Mouse (Mus musculus) hindbrain, embryonic 15.5 days (tissue): ENCODE measurements around the gene Pold2. TPM values are rescaled to one million over a fixed set of nuclear protein-coding genes. Genes with fewer than 3 reads are reported as not detected.

ENCODE experiments used
- ATAC-seq: fragments of 200-750 bp; cut with Nextera tagmentation; 2 replicates; pipeline ENCODE4 v1.8.0; 2017; ENCODE audit warnings: low read depth, moderate number of reproducible peaks, moderate TSS enrichment; ENCODE audit not compliant: low FRiP score
- H3K27ac ChIP-seq: fragments of 300-500 bp; sonication (generic); replicated peaks from 2 replicates; pipeline ENCODE4 v1.5.1; 2015; ENCODE audit warnings: mild to moderate bottlenecking, inconsistent platforms
- H3K27me3 ChIP-seq: fragments of 300-500 bp; sonication (generic); 2 replicates; pipeline ENCODE4 v1.6.1; 2015; ENCODE audit warnings: control low read depth, inconsistent platforms
- H3K36me3 ChIP-seq: fragments of 300-500 bp; sonication (generic); 2 replicates; pipeline ENCODE4 v1.6.1; 2015; ENCODE audit warnings: control low read depth, inconsistent platforms
- H3K4me1 ChIP-seq: fragments of 300-500 bp; sonication (generic); replicated peaks from 2 replicates; pipeline ENCODE4 v1.6.1; 2015; ENCODE audit warnings: control low read depth, inconsistent platforms
- H3K4me2 ChIP-seq: fragments of 300-500 bp; sonication (generic); 2 replicates; pipeline ENCODE4 v1.6.1; 2015; ENCODE audit warnings: moderate library complexity, mild to moderate bottlenecking, inconsistent platforms
- H3K4me3 ChIP-seq: fragments of 300-500 bp; sonication (generic); 2 replicates; pipeline ENCODE4 v1.5.1; 2015; ENCODE audit warnings: mild to moderate bottlenecking, inconsistent platforms
- H3K9ac ChIP-seq: fragments of 300-500 bp; sonication (generic); 2 replicates; pipeline ENCODE4 v1.6.1; 2015; ENCODE audit warnings: inconsistent platforms
- H3K9me3 ChIP-seq: fragments of 300-500 bp; sonication (generic); 2 replicates; pipeline ENCODE4 v1.6.1; 2016; ENCODE audit warnings: control low read depth, inconsistent platforms
- WGBS: fragments of 180-500 bp; shearing (Covaris S2); methylation state at CpG from one replicate; pipeline ENCODE4 v1.1.7; 2015; 5-methylcytosine and 5-hydroxymethylcytosine counted together
- polyA plus RNA-seq: library from polyadenylated mRNA; unstranded; fragments of >200 nt; fragmentation: Nextera tagmentation; extraction: Ambion mirVana; gene quantifications from 2 replicates; pipeline ENCODE4 v1.2.1, GENCODE M21; 2015

Pold2 gene
- polyA plus RNA-seq, 1 experiment from 2014 or later = 67.3 TPM

- H3K9ac ChIP-seq = no peak overlapping the region
- no peak overlapping the region for H3K4me2 ChIP-seq
- no peak for ATAC-seq
- no peaks in the 10 kb centered on the region for H3K9me3 ChIP-seq
- H3K4me1 ChIP-seq = no peaks in the 10 kb centered on the region; the same call in 1 of the 2 replicates
- H3K4me3 ChIP-seq = no peak overlapping the region
- no peaks in the 10 kb centered on the region for H3K36me3 ChIP-seq
- H3K27me3 ChIP-seq = no peaks in the 10 kb centered on the region
- no peak overlapping the region for H3K27ac ChIP-seq
- WGBS = 84% methylated on average over 4 of the region's 4 CpGs
Observed at GRCm38 (mm10) chr11:5908642-5909041, 30.6 kb upstream of the Pold2 start.

- peaks cover 9% of the 10 kb centered on the region for H3K4me1 ChIP-seq
- no peak overlapping the region for H3K4me2 ChIP-seq
- no peaks in the 10 kb centered on the region for H3K36me3 ChIP-seq
- H3K9ac ChIP-seq = no peak overlapping the region
- no peaks in the 10 kb centered on the region for H3K9me3 ChIP-seq
- no peak overlapping the region for H3K27ac ChIP-seq
- H3K27me3 ChIP-seq = no peaks in the 10 kb centered on the region
- ATAC-seq = no peak
- 33% methylated on average over 5 of the region's 5 CpGs for WGBS
- H3K4me3 ChIP-seq = no peak overlapping the region
Observed at GRCm38 (mm10) chr11:5907096-5907495, 29.0 kb upstream of the Pold2 start.

- WGBS = 77% methylated on average over 10 of the region's 10 CpGs
- Histone ChIP-seq H3K4me1 (peaks cover 20% of the 10 kb centered on the region), H3K4me3 (no peak overlapping the region), H3K4me2 (no peak overlapping the region), H3K9me3 (no peaks in the 10 kb centered on the region), H3K36me3 (no peaks in the 10 kb centered on the region), H3K9ac (no peak overlapping the region), H3K27me3 (no peaks in the 10 kb centered on the region), H3K27ac (no peak overlapping the region)
- 0 out of 2 replicates have a peak, but pooled peaks have one; percentile 19 for ATAC-seq
Observed at GRCm38 (mm10) chr11:5905778-5906518, 27.9 kb upstream of the Pold2 start.

- Histone ChIP-seq H3K27me3 (no peaks in the 10 kb centered on the region), H3K9me3 (no peaks in the 10 kb centered on the region), H3K4me2 (no peak overlapping the region), H3K27ac (no peak overlapping the region), H3K4me1 (peaks cover 24% of the 10 kb centered on the region), H3K4me3 (no peak overlapping the region), H3K9ac (no peak overlapping the region), H3K36me3 (no peaks in the 10 kb centered on the region)
- ATAC-seq = no peak
- 87% methylated on average over 6 of the region's 6 CpGs for WGBS
Observed at GRCm38 (mm10) chr11:5904871-5905270, 26.8 kb upstream of the Pold2 start.

GRCm38 (mm10) chr11:5904357-5904756 lies 26.3 kb upstream of the Pold2 start:
- Histone ChIP-seq H3K27ac (peak overlapping the region; percentile 10; the same call in 1 of the 2 replicates), H3K4me1 (peaks cover 24% of the 10 kb centered on the region), H3K9ac (no peak overlapping the region), H3K27me3 (no peaks in the 10 kb centered on the region), H3K9me3 (no peaks in the 10 kb centered on the region), H3K4me2 (no peak overlapping the region), H3K36me3 (no peaks in the 10 kb centered on the region), H3K4me3 (no peak overlapping the region)
- 71% methylated on average over 19 of the region's 19 CpGs for WGBS
- ATAC-seq = no peak

GRCm38 (mm10) chr11:5903844-5904243 lies 25.8 kb upstream of the Pold2 start:
- Histone ChIP-seq H3K36me3 (no peaks in the 10 kb centered on the region), H3K27me3 (no peaks in the 10 kb centered on the region), H3K27ac (peak overlapping the region; percentile 10; the same call in 1 of the 2 replicates), H3K4me3 (no peak overlapping the region), H3K9ac (no peak overlapping the region), H3K9me3 (no peaks in the 10 kb centered on the region), H3K4me1 (peaks cover 24% of the 10 kb centered on the region), H3K4me2 (no peak overlapping the region)
- no peak for ATAC-seq
- WGBS = 87% methylated on average over 2 of the region's 2 CpGs

GRCm38 (mm10) chr11:5902390-5902789 lies 24.3 kb upstream of the Pold2 start:
- no peaks in the 10 kb centered on the region for H3K9me3 ChIP-seq
- peak overlapping the region; percentile 77 for H3K4me2 ChIP-seq
- peak; percentile 31 for ATAC-seq
- H3K27ac ChIP-seq = peak overlapping the region; percentile 86
- WGBS = 4% methylated on average over 6 of the region's 6 CpGs
- peak overlapping the region; percentile 45 for H3K4me3 ChIP-seq
- H3K27me3 ChIP-seq = 0 out of 2 replicates have a peak, but pooled peaks cover 2% of the 10 kb centered on the region
- H3K36me3 ChIP-seq = no peaks in the 10 kb centered on the region
- peak overlapping the region; percentile 54 for H3K9ac ChIP-seq
- peaks cover 24% of the 10 kb centered on the region for H3K4me1 ChIP-seq

GRCm38 (mm10) chr11:5901950-5902349 lies 23.9 kb upstream of the Pold2 start:
- H3K9me3 ChIP-seq = no peaks in the 10 kb centered on the region
- WGBS = under 1% methylated on average over 32 of the region's 32 CpGs
- H3K36me3 ChIP-seq = no peaks in the 10 kb centered on the region
- peak overlapping the region; percentile 86 for H3K27ac ChIP-seq
- H3K4me3 ChIP-seq = peak overlapping the region; percentile 45
- 0 out of 2 replicates have a peak, but pooled peaks cover 2% of the 10 kb centered on the region for H3K27me3 ChIP-seq
- peak overlapping the region; percentile 54 for H3K9ac ChIP-seq
- peak overlapping the region; percentile 77 for H3K4me2 ChIP-seq
- ATAC-seq = peak; percentile 92
- H3K4me1 ChIP-seq = peaks cover 24% of the 10 kb centered on the region

- H3K9me3 ChIP-seq = no peaks in the 10 kb centered on the region
- H3K9ac ChIP-seq = peak overlapping the region; percentile 54
- WGBS = 12% methylated on average over 3 of the region's 3 CpGs
- peak overlapping the region; percentile 77 for H3K4me2 ChIP-seq
- peak overlapping the region; percentile 45 for H3K4me3 ChIP-seq
- peak; percentile 1; the same call in 1 of the 2 replicates for ATAC-seq
- H3K27me3 ChIP-seq = 0 out of 2 replicates have a peak, but pooled peaks cover 2% of the 10 kb centered on the region
- H3K36me3 ChIP-seq = no peaks in the 10 kb centered on the region
- H3K27ac ChIP-seq = peak overlapping the region; percentile 86
- H3K4me1 ChIP-seq = peaks cover 24% of the 10 kb centered on the region
Observed at GRCm38 (mm10) chr11:5901320-5901719, 23.2 kb upstream of the Pold2 start.

GRCm38 (mm10) chr11:5899286-5899685 lies 21.2 kb upstream of the Pold2 start:
- H3K4me3 ChIP-seq = no peak overlapping the region
- H3K9ac ChIP-seq = no peak overlapping the region
- H3K9me3 ChIP-seq = no peaks in the 10 kb centered on the region
- no peak overlapping the region for H3K27ac ChIP-seq
- 97% methylated on average over 10 of the region's 10 CpGs for WGBS
- H3K4me2 ChIP-seq = no peak overlapping the region
- H3K4me1 ChIP-seq = peaks cover 24% of the 10 kb centered on the region
- 0 out of 2 replicates have a peak, but pooled peaks cover 2% of the 10 kb centered on the region for H3K27me3 ChIP-seq
- no peaks in the 10 kb centered on the region for H3K36me3 ChIP-seq
- ATAC-seq = no peak

GRCm38 (mm10) chr11:5898531-5898930 lies 20.4 kb upstream of the Pold2 start, which contains the start of gene Myl7:
Myl7 (minus strand) TSS chr11:5898782.
- no peak for ATAC-seq
- H3K27ac ChIP-seq = no peak within 1 kb of the TSS
- H3K36me3 ChIP-seq = no peaks in the 10 kb centered on the region
- no peak within 1 kb of the TSS for H3K4me3 ChIP-seq
- H3K9ac ChIP-seq = no peak within 1 kb of the TSS
- WGBS = 76% methylated on average over 5 of the region's 5 CpGs
- 0 out of 2 replicates have a peak, but pooled peaks cover 2% of the 10 kb centered on the region for H3K27me3 ChIP-seq
- no peak within 1 kb of the TSS for H3K4me2 ChIP-seq
- H3K4me1 ChIP-seq = peaks cover 24% of the 10 kb centered on the region
- H3K9me3 ChIP-seq = no peaks in the 10 kb centered on the region

- no peak for ATAC-seq
- H3K4me1 ChIP-seq = peaks cover 23% of the 10 kb centered on the region
- H3K4me3 ChIP-seq = no peak overlapping the region
- H3K36me3 ChIP-seq = no peaks in the 10 kb centered on the region
- H3K4me2 ChIP-seq = no peak overlapping the region
- 0 out of 2 replicates have a peak, but pooled peaks cover 2% of the 10 kb centered on the region for H3K27me3 ChIP-seq
- H3K27ac ChIP-seq = no peak overlapping the region
- H3K9me3 ChIP-seq = no peaks in the 10 kb centered on the region
- WGBS = 23% methylated on average over 10 of the region's 10 CpGs
- no peak overlapping the region for H3K9ac ChIP-seq
Observed at GRCm38 (mm10) chr11:5897839-5898238, 19.7 kb upstream of the Pold2 start.
